Comparison of ENCODE assay signal across 13 mouse cellular contexts in the genomic region with DNA sequence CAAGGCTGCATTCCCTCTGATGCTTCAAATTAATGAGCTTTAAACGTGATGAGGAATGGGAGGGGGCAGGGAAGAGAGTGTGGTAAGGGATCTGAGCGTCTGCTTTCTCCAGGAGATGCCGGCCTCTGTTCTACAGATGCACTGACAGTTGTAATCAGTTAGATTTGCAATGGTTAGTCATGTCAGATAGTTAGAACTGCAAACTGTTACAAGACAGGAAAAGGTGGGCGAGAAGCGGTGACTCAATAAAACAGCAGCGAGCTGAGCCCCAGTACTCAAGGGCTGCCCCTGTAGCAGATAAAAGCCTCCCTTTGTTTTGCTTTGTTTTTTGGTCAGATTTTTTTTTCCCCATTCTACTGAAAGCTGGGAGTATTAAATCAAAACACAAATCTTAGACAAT. TPM values are rescaled to one million over a fixed set of nuclear protein-coding genes. Genes with fewer than 3 reads are reported as not detected.
DNase-seq lines count a peak whose midpoint lies in the region; ATAC-seq and TF ChIP-seq lines count a peak whose summit lies in the region.
"Had no signal": no experiment of that assay in that cellular context is flagged by ENCODE, and none has a peak within 500 bp of the region (broad histone marks: within the 10 kb centered on the region; RNA-seq: fewer than 3 reads in every experiment).

No protein-coding gene starts in this region.

- whole genome bisulfite sequencing in heart, embryonic 12.5 days, result 20% methylated on average over 6 of the region's 6 CpGs

- no peak overlapping the region for H3K9ac ChIP-seq in heart, embryonic 12.5 days
- H3K9ac ChIP-seq: hindbrain, embryonic 12.5 days; limb, embryonic 12.5 days; lung, embryonic 14.5 days; stomach, embryonic 15.5 days had no signal

- H3K9me3 ChIP-seq in heart, embryonic 12.5 days (replicated peaks), result no peaks in the 10 kb centered on the region
- H3K9me3 ChIP-seq: hindbrain, embryonic 12.5 days; limb, embryonic 12.5 days; stomach, embryonic 15.5 days had no signal

- no peak for TF ChIP-seq CTCF in layer of hippocampus, adult 2 months (conservative IDR thresholded peaks at IDR 0.05)
- no peak for TF ChIP-seq CTCF in C2C12 (IDR thresholded peaks at IDR 0.05; ENCODE audit: control insufficient read depth, insufficient read depth, insufficient read length)

- H3K79me3 ChIP-seq in C2C12 (ENCODE audit: low read depth), result peaks cover 71% of the 10 kb centered on the region

- no peak overlapping the region for H3ac ChIP-seq in C2C12 (ENCODE audit: control insufficient read depth, insufficient read length, low read depth)

- peaks cover 6% of the 10 kb centered on the region; the same call in 1 of the 2 replicates for H3K4me1 ChIP-seq in heart, embryonic 12.5 days (replicated peaks)
- H3K4me1 ChIP-seq: stomach, embryonic 15.5 days had no signal

- peaks cover 76% of the 10 kb centered on the region for H3K36me3 ChIP-seq in C2C12 (ENCODE audit: control insufficient read depth, insufficient read depth)
- no peaks in the 10 kb centered on the region for H3K36me3 ChIP-seq in heart, embryonic 12.5 days
- H3K36me3 ChIP-seq: hindbrain, embryonic 12.5 days; limb, embryonic 12.5 days; stomach, embryonic 15.5 days had no signal

- no peak overlapping the region for H3K4me2 ChIP-seq in heart, embryonic 12.5 days
- H3K4me2 ChIP-seq: hindbrain, embryonic 12.5 days; limb, embryonic 12.5 days; lung, embryonic 14.5 days; stomach, embryonic 15.5 days had no signal

- peak; percentile 32 to 40 for DNase-seq in layer of hippocampus, adult 2 months (ENCODE audit: low spot score in 2 of 2)
- DNase-seq in layer of hippocampus, postnatal 25 days (ENCODE audit: extremely low spot score in 1 of 2, low spot score in 1 of 2), result no peak
- DNase-seq in Muller cell, postnatal 12 days (ENCODE audit: inconsistent ontology term), result peak; percentile 66
- DNase-seq in layer of hippocampus, adult 9-11 months, result peak; percentile 48
- no peak for DNase-seq in gastrocnemius, postnatal 10 days
- DNase-seq: cerebellum, adult 9-11 months; kidney, postnatal 25 days; lung, embryonic 14.5 days had no signal

- no peak for ATAC-seq in heart, embryonic 12.5 days (ENCODE audit: insufficient number of reproducible peaks, low FRiP score)

- peaks cover 91% of the 10 kb centered on the region for H3K79me2 ChIP-seq in C2C12 (ENCODE audit: control insufficient read depth, insufficient read depth)

- peak overlapping the region; percentile 19 for H3K27ac ChIP-seq in layer of hippocampus, adult 2 months
- H3K27ac ChIP-seq in heart, embryonic 12.5 days (ENCODE audit: poor library complexity, severe bottlenecking), result no peak overlapping the region
- H3K27ac ChIP-seq: hindbrain, embryonic 12.5 days; limb, embryonic 12.5 days; stomach, embryonic 15.5 days had no signal

- H3K4me3 ChIP-seq in layer of hippocampus, adult 2 months, result no peak overlapping the region
- H3K4me3 ChIP-seq in C2C12 (ENCODE audit: insufficient read depth, poor library complexity, severe bottlenecking), result no peak overlapping the region
- H3K4me3 ChIP-seq in heart, embryonic 12.5 days, result no peak overlapping the region
- H3K4me3 ChIP-seq: hindbrain, embryonic 12.5 days; limb, embryonic 12.5 days; stomach, embryonic 15.5 days had no signal

- no peaks in the 10 kb centered on the region for H3K27me3 ChIP-seq in C2C12 (ENCODE audit: control insufficient read depth, insufficient read depth, insufficient read length)
- no peaks in the 10 kb centered on the region for H3K27me3 ChIP-seq in heart, embryonic 12.5 days (replicated peaks)
- H3K27me3 ChIP-seq: hindbrain, embryonic 12.5 days; stomach, embryonic 15.5 days had no signal

TF ChIP-seq in C2C12, 6 proteins besides CTCF, POLR2A, EP300 and RAD21:
- TF ChIP-seq FOSL1 (IDR thresholded peaks at IDR 0.05; ENCODE audit: insufficient read depth, low read length, poor library complexity, severe bottlenecking) (no peak), MYOD1 (IDR thresholded peaks at IDR 0.05; ENCODE audit: control insufficient read depth, insufficient read length, low read depth) (peak; percentile 5)

RNA-seq across cellular contexts. Expression of gene Supt3, which starts 58.9 kb away (rescaled TPM):
- 10 to 100 TPM; 14.9 to 18.7 TPM for total RNA-seq in layer of hippocampus, adult 2 months (2021)
- 10 to 100 TPM; 14.6 TPM for total RNA-seq in layer of hippocampus, postnatal 25 days (2021)
- 18.1 TPM for polyA plus RNA-seq in C2C12 (2012; fragmentation: generic; extraction: Trizol)
- polyA plus RNA-seq in heart, embryonic 12.5 days (2016; fragmentation: Nextera tagmentation; extraction: Ambion mirVana), result 23.1 and 26.9 TPM in 2 replicates
- 10 to 100 TPM in 1 of 2 experiments, 1 to 10 TPM in 1; 9.3 to 12.7 TPM for total RNA-seq in gastrocnemius, postnatal 10 days (2021)

Comparison
In these comparisons a context has a peak if more than half of its experiments do, and no peak if none do; other contexts are left out.
1. DNase-seq: peak in layer of hippocampus, adult 2 months (2 of 2), Muller cell, postnatal 12 days (single experiment) and layer of hippocampus, adult 9-11 months (single experiment); none in layer of hippocampus, postnatal 25 days (0 of 2) and gastrocnemius, postnatal 10 days (single experiment).